Mouse (Mus musculus): ENCODE measurements around the gene Mup6. TPM values are rescaled to one million over a fixed set of nuclear protein-coding genes. Genes with fewer than 3 reads are reported as not detected.
"Not testable (repeated sequence)": the region's sequence is repeated elsewhere in the genome, so short reads cannot be mapped to it uniquely, and the experiment has no call there.

Mup6 gene
- not detected in 2 replicates for total RNA-seq (2021)
- long read RNA-seq, experiment 1: 0 reads
- long read RNA-seq, experiment 2: 0 reads

- no peak for DNase-seq
These were observed at the start of gene Mup6 for GRCm38 (mm10) chr4:59963405-59964344. Gene Mup6 (plus strand): TSS chr4:59964294.

GRCm38 (mm10) chr4:59914608-59915403 lies 49.3 kb upstream of the Mup6 start, which contains the start of gene Slc46a2:
Gene Slc46a2 (minus strand): TSS chr4:59915056.
- DNase-seq: no peak

GRCm38 (mm10) chr4:59917966-59918365 lies 46.1 kb upstream of the Mup6 start:
- no peak for DNase-seq

GRCm38 (mm10) chr4:59925082-59925481 lies 39.0 kb upstream of the Mup6 start:
- no peak for DNase-seq

- no peak for DNase-seq
These were observed 36.4 kb upstream of the Mup6 start for GRCm38 (mm10) chr4:59927666-59928065.

GRCm38 (mm10) chr4:59928347-59928746 lies 35.7 kb upstream of the Mup6 start:
- DNase-seq: peak; percentile 78

GRCm38 (mm10) chr4:59932505-59933281 lies 31.4 kb upstream of the Mup6 start:
- no peak for DNase-seq

GRCm38 (mm10) chr4:59937543-59937942 lies 26.6 kb upstream of the Mup6 start:
- DNase-seq: no peak

- DNase-seq: no peak
These were observed 3.5 kb upstream of the Mup6 start, which contains the start of gene Mup4 for GRCm38 (mm10) chr4:59960610-59961009. Gene Mup4 (minus strand): TSS chr4:59960710.

- not testable (repeated sequence) for DNase-seq
These were observed 33.8 kb downstream of the Mup6 start for GRCm38 (mm10) chr4:59997894-59998293.

- not testable (repeated sequence) for DNase-seq
These were observed 56.0 kb downstream of the Mup6 start for GRCm38 (mm10) chr4:60020141-60020540.

- DNase-seq: not testable (repeated sequence)
These were observed 65.4 kb downstream of the Mup6 start for GRCm38 (mm10) chr4:60029334-60030111.

Other genes starting within 250 kb of the Mup6 start
- 14.2 and 19.3 TPM in 2 replicates for gene Inip, start 162.7 kb upstream of the Mup6 start, total RNA-seq (2021)
- 7.3 and 9.5 TPM in 2 replicates for gene Snx30, start 158.5 kb upstream of the Mup6 start, total RNA-seq (2021)
- not detected in 2 replicates for gene Slc46a2, start 49.2 kb upstream of the Mup6 start, total RNA-seq (2021)
- gene Mup4, start 3.6 kb upstream of the Mup6 start, total RNA-seq (2021): not detected in 2 replicates
- not detected in 2 replicates for gene Mup7, start 106.2 kb downstream of the Mup6 start, total RNA-seq (2021)
- not detected in 2 replicates for gene Mup2, start 190.0 kb downstream of the Mup6 start, total RNA-seq (2021)

All from adrenal gland, postnatal 14 days (tissue).